8 mouse cellular contexts compared by ENCODE assay signal in the genomic region with DNA sequence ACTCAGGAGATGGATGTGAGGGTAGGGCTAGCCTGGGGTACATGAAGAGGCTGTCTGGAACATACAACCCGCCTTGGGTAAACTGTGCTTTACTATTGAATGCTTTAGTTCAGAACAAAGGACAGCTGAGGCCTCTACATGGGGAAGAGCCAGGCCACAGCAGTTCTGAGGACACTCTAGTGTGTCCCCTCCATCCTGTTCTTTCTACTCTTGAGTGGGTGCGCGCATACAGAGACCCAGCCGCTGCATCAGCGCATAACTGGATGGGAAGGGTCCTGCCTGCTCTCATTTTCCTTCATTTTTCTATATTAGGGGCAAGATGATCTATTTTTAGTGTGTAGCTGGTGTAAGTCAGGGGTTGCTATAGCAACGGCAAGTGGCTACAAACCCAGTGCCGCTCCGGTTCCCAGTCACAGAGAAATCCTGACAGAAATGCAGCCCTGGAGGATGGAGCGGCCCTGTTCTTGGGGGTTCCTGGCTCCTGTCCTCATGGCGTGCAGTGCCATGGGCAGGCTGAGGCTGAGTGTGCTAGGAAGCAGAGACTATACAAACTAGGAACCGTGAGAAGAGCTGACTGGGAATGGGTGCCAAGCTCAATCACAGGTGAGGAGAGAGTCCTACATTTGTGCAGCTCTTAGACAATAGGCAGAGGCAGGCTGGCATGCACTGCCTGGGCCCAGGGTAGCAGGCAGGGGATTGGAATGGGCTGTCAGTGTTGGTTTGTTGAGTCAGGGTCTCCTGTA.
DNase-seq lines count a peak whose midpoint lies in the region; ATAC-seq and TF ChIP-seq lines count a peak whose summit lies in the region.

No protein-coding gene starts in this region.

- H3K4me2 ChIP-seq in lung, postnatal 0 days (replicated peaks; ENCODE audit: low read depth, low read length), result no peak overlapping the region
- H3K4me2 ChIP-seq in forebrain, embryonic 15.5 days (replicated peaks), result peak overlapping the region; percentile 41
- peak overlapping the region; percentile 17 for H3K4me2 ChIP-seq in neural tube, embryonic 14.5 days (ENCODE audit: low read depth, low read length)
- no peak overlapping the region for H3K4me2 ChIP-seq in kidney, embryonic 14.5 days (replicated peaks; ENCODE audit: low read depth, low read length)

- no peaks in the 10 kb centered on the region for H3K36me3 ChIP-seq in lung, postnatal 0 days (ENCODE audit: insufficient read depth, low read length)
- H3K36me3 ChIP-seq in forebrain, embryonic 15.5 days, result no peaks in the 10 kb centered on the region
- H3K36me3 ChIP-seq in neural tube, embryonic 14.5 days (ENCODE audit: control insufficient read depth, insufficient read depth, low read length), result no peaks in the 10 kb centered on the region
- H3K36me3 ChIP-seq in kidney, embryonic 14.5 days (ENCODE audit: control insufficient read depth, insufficient read depth, low read length), result no peaks in the 10 kb centered on the region

- no peaks in the 10 kb centered on the region for H3K9me3 ChIP-seq in lung, postnatal 0 days (ENCODE audit: low read length)
- H3K9me3 ChIP-seq in forebrain, embryonic 15.5 days, result no peaks in the 10 kb centered on the region
- no peaks in the 10 kb centered on the region for H3K9me3 ChIP-seq in neural tube, embryonic 14.5 days (ENCODE audit: control insufficient read depth, low read length)
- no peaks in the 10 kb centered on the region for H3K9me3 ChIP-seq in kidney, embryonic 14.5 days (ENCODE audit: control insufficient read depth, low read length)

- no peaks in the 10 kb centered on the region for H3K27me3 ChIP-seq in lung, postnatal 0 days (replicated peaks; ENCODE audit: insufficient read depth, low read length)
- no peaks in the 10 kb centered on the region for H3K27me3 ChIP-seq in forebrain, embryonic 15.5 days
- no peaks in the 10 kb centered on the region for H3K27me3 ChIP-seq in neural tube, embryonic 14.5 days (ENCODE audit: control insufficient read depth, insufficient read depth, low read length)
- no peaks in the 10 kb centered on the region for H3K27me3 ChIP-seq in kidney, embryonic 14.5 days (ENCODE audit: control insufficient read depth, insufficient read depth, low read length)

- H3K9ac ChIP-seq in lung, postnatal 0 days (replicated peaks; ENCODE audit: low read depth), result no peak overlapping the region
- peak overlapping the region; percentile 47 for H3K9ac ChIP-seq in forebrain, embryonic 15.5 days (replicated peaks)
- H3K9ac ChIP-seq in neural tube, embryonic 14.5 days (replicated peaks; ENCODE audit: low read depth, low read length), result no peak overlapping the region
- no peak overlapping the region for H3K9ac ChIP-seq in kidney, embryonic 14.5 days (ENCODE audit: low read depth, low read length)

- ATAC-seq in lung, postnatal 0 days, result peak; percentile 30; the same call in 1 of the 2 replicates
- ATAC-seq in forebrain, embryonic 15.5 days (replicated peaks), result peak; percentile 85
- ATAC-seq in neural tube, embryonic 14.5 days (ENCODE audit: low read depth), result peak; percentile 65; the same call in 1 of the 2 replicates
- ATAC-seq in kidney, embryonic 14.5 days (ENCODE audit: low FRiP score, low TSS enrichment), result no peak

- no peak for TF ChIP-seq EP300 in lung, postnatal 0 days (IDR thresholded peaks at IDR 0.05)

- 51% methylated on average over 11 of the region's 11 CpGs for WGBS in lung, postnatal 0 days
- WGBS in lung, adult 2 months, result 68% methylated on average over 11 of the region's 11 CpGs
- 47% methylated on average over 11 of the region's 11 CpGs for WGBS in forebrain, embryonic 15.5 days
- WGBS in neural tube, embryonic 14.5 days, result 57% methylated on average over 11 of the region's 11 CpGs
- 80% methylated on average over 11 of the region's 11 CpGs for WGBS in kidney, embryonic 14.5 days

- H3K27ac ChIP-seq in lung, postnatal 0 days (ENCODE audit: low read length), result no peak overlapping the region
- H3K27ac ChIP-seq in forebrain, embryonic 15.5 days (replicated peaks), result peak overlapping the region; percentile 91
- H3K27ac ChIP-seq in layer of hippocampus, adult 2 months, result peak overlapping the region; percentile 91
- peak overlapping the region; percentile 83 for H3K27ac ChIP-seq in neural tube, embryonic 14.5 days (ENCODE audit: low read depth, low read length)
- no peak overlapping the region for H3K27ac ChIP-seq in kidney, embryonic 14.5 days (ENCODE audit: low read depth, low read length)

- no peak for TF ChIP-seq CTCF in lung, postnatal 0 days (IDR thresholded peaks at IDR 0.05)
- no peak for TF ChIP-seq CTCF in lung, adult 2 months (IDR thresholded peaks at IDR 0.05; ENCODE audit: insufficient read depth, low read length)
- no peak for TF ChIP-seq CTCF in layer of hippocampus, adult 2 months (conservative IDR thresholded peaks at IDR 0.05)

- peak; percentile 61 for DNase-seq in lung, postnatal 0 days (ENCODE audit: low spot score)
- no peak for DNase-seq in lung, adult 2 months
- DNase-seq in layer of hippocampus, adult 2 months (ENCODE audit: low spot score in 2 of 2), result peak; percentile 35 to 74
- no peak for DNase-seq in c-Kit-positive CD71-positive TER-119-positive erythroid progenitor cells, embryonic 14.5 days (ENCODE audit: low spot score)
- DNase-seq in ovary, adult 18-20 months (ENCODE audit: low spot score), result no peak

- no peak for TF ChIP-seq POLR2A in lung, adult 2 months (IDR thresholded peaks at IDR 0.05; ENCODE audit: borderline replicate concordance, extremely low read depth, low read depth, low read length)

- no peak overlapping the region for H3K4me3 ChIP-seq in lung, postnatal 0 days (ENCODE audit: low read depth, low read length)
- no peak overlapping the region for H3K4me3 ChIP-seq in lung, adult 2 months (replicated peaks; ENCODE audit: extremely low read depth, low read depth, low read length)
- H3K4me3 ChIP-seq in forebrain, embryonic 15.5 days, result peak overlapping the region; percentile 31
- peak overlapping the region; percentile 29 for H3K4me3 ChIP-seq in layer of hippocampus, adult 2 months
- H3K4me3 ChIP-seq in neural tube, embryonic 14.5 days (ENCODE audit: low read depth, low read length), result no peak overlapping the region
- no peak overlapping the region for H3K4me3 ChIP-seq in kidney, embryonic 14.5 days (ENCODE audit: low read length)

- H3K4me1 ChIP-seq in lung, postnatal 0 days (ENCODE audit: insufficient read depth, low read depth, low read length), result peaks cover 8% of the 10 kb centered on the region; the same call in 1 of the 2 replicates
- H3K4me1 ChIP-seq in lung, adult 2 months (ENCODE audit: control insufficient read depth, insufficient read depth, low read length), result no peaks in the 10 kb centered on the region
- peaks cover 24% of the 10 kb centered on the region for H3K4me1 ChIP-seq in forebrain, embryonic 15.5 days
- peaks cover 4% of the 10 kb centered on the region for H3K4me1 ChIP-seq in neural tube, embryonic 14.5 days (ENCODE audit: control insufficient read depth, insufficient read depth, low read length)
- peaks cover 5% of the 10 kb centered on the region; the same call in 1 of the 2 replicates for H3K4me1 ChIP-seq in kidney, embryonic 14.5 days (ENCODE audit: control insufficient read depth, insufficient read depth, low read length)

Comparison
In these comparisons a context has a peak if more than half of its experiments do, and no peak if none do; other contexts are left out.
1. DNase-seq: peak in lung, postnatal 0 days (single experiment) and layer of hippocampus, adult 2 months (2 of 2); none in lung, adult 2 months (single experiment), c-Kit-positive CD71-positive TER-119-positive erythroid progenitor cells, embryonic 14.5 days (single experiment) and ovary, adult 18-20 months (single experiment).
2. H3K27ac ChIP-seq: peak in forebrain, embryonic 15.5 days (single experiment), layer of hippocampus, adult 2 months (single experiment) and neural tube, embryonic 14.5 days (single experiment); none in lung, postnatal 0 days (single experiment) and kidney, embryonic 14.5 days (single experiment).
3. H3K4me2 ChIP-seq: peak in forebrain, embryonic 15.5 days (single experiment) and neural tube, embryonic 14.5 days (single experiment); none in lung, postnatal 0 days (single experiment) and kidney, embryonic 14.5 days (single experiment).
4. H3K4me3 ChIP-seq: peak in forebrain, embryonic 15.5 days (single experiment) and layer of hippocampus, adult 2 months (single experiment); none in lung, postnatal 0 days (single experiment), lung, adult 2 months (single experiment), neural tube, embryonic 14.5 days (single experiment) and kidney, embryonic 14.5 days (single experiment).